Mouse (Mus musculus) neural tube, embryonic 14.5 days (tissue): ENCODE data around the gene Ifi203. TPM values are rescaled to one million over a fixed set of nuclear protein-coding genes. Genes with fewer than 3 reads are reported as not detected.
"Not testable (repeated sequence)": the region's sequence is repeated elsewhere in the genome, so short reads cannot be mapped to it uniquely, and the experiment has no call there.

ENCODE experiments used
- ATAC-seq: fragments of 200-750 bp; cut with Nextera tagmentation; 2 replicates; pipeline ENCODE4 v1.8.0; 2017; ENCODE audit warnings: low read depth, mild to moderate bottlenecking, moderate TSS enrichment, moderate library complexity
- H3K27ac ChIP-seq: fragments of 300-500 bp; sonication (generic); 2 replicates; pipeline ENCODE4 v1.5.1; 2014; ENCODE audit warnings: low read depth, mild to moderate bottlenecking, control low read depth, low read length, moderate library complexity, mixed read lengths
- H3K27me3 ChIP-seq: fragments of 300-500 bp; sonication (generic); 2 replicates; pipeline ENCODE4 v1.6.1; 2014; ENCODE audit warnings: low read length; ENCODE audit not compliant: control insufficient read depth, insufficient read depth
- H3K36me3 ChIP-seq: fragments of 300-500 bp; sonication (generic); 2 replicates; pipeline ENCODE4 v1.6.1; 2014; ENCODE audit warnings: low read length, mixed read lengths; ENCODE audit not compliant: control insufficient read depth, insufficient read depth
- H3K4me1 ChIP-seq: fragments of 300-500 bp; sonication (generic); 2 replicates; pipeline ENCODE4 v1.6.1; 2014; ENCODE audit warnings: low read length; ENCODE audit not compliant: control insufficient read depth, insufficient read depth
- H3K4me2 ChIP-seq: fragments of 300-500 bp; sonication (generic); 2 replicates; pipeline ENCODE4 v1.6.1; 2014; ENCODE audit warnings: mild to moderate bottlenecking, low read depth, low read length, control low read depth
- H3K4me3 ChIP-seq: fragments of 300-500 bp; sonication (generic); 2 replicates; pipeline ENCODE4 v1.5.1; 2014; ENCODE audit warnings: low read depth, low read length, control low read depth, mixed read lengths
- H3K9ac ChIP-seq: fragments of 300-500 bp; sonication (generic); replicated peaks from 2 replicates; pipeline ENCODE4 v1.6.1; 2014; ENCODE audit warnings: low read depth, mild to moderate bottlenecking, control low read depth, low read length, mixed read lengths
- H3K9me3 ChIP-seq: fragments of 300-500 bp; sonication (generic); 2 replicates; pipeline ENCODE4 v1.6.1; 2016; ENCODE audit warnings: low read length; ENCODE audit not compliant: control insufficient read depth
- WGBS: fragments of 180-500 bp; shearing (Covaris S2); extraction: QIAGEN DNeasy Blood & Tissue Kit; methylation state at CpG from one replicate; pipeline ENCODE4 v1.1.7; 2014; 5-methylcytosine and 5-hydroxymethylcytosine counted together
- polyA plus RNA-seq: library from polyadenylated mRNA; unstranded; fragments of >200 nt; fragmentation: Nextera tagmentation; extraction: Ambion mirVana; gene quantifications from 2 replicates; pipeline ENCODE4 v1.2.1, GENCODE M21; 2014

Ifi203 gene
- polyA plus RNA-seq, 1 experiment from 2014 or later, result 0.54 TPM

DNA sequence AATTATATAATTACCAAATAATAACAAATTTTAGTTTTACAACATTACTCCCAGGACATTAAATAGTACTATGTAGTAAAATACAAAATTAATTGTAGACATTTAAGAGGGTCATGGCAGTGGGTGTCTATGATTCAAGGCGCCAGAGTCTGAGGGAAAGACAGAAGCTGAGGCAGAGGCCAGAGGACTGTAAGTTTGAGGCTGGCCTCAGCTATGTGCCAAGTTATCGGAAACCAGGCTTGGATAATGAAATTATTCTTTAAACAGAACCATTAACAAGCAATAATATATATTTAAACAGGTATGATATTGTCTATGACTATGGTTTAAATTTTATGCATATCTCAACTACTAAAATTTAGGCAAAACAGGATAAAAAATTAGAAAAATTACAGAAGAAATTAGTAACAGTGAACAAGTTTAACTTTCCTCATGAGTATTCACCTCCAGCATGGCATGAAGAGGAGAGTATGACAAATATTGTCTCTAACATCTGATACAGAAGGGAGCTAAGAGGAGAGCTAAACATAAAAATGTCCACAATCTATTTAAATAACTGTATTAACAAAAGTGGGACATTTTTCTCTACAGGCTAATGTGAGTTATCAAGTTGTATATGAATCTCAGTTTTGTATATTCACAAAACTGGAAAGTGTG, 30.5 kb downstream of the Ifi203 start:
- Histone ChIP-seq H3K9ac (no peak overlapping the region), H3K4me3 (no peak overlapping the region), H3K4me1 (no peaks in the 10 kb centered on the region), H3K27ac (no peak overlapping the region), H3K9me3 (no peaks in the 10 kb centered on the region), H3K4me2 (no peak overlapping the region), H3K36me3 (no peaks in the 10 kb centered on the region), H3K27me3 (no peaks in the 10 kb centered on the region)
- ATAC-seq, result no peak
- 98% methylated on average over 2 of the region's 2 CpGs for WGBS

DNA sequence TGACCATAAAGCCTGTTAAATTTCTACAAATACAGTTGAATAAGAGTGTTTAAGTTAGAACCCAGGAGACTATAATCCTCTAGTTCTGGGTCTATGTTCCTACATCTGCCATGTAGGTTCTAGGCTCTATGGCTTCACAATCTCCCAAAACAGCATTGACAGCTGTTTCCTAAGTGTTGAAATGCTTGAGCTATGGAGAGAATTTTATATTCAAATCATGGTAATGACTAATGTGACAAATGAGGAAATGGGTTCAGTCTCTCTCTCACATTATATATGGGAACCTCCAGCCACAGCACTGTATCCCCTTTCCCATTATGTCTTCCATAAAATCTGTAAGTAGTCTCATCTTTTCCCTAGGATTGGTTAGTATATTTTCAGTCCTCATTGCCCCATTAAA, 34.1 kb downstream of the Ifi203 start:
- not testable (repeated sequence) for H3K36me3 ChIP-seq, H3K9ac ChIP-seq

DNA sequence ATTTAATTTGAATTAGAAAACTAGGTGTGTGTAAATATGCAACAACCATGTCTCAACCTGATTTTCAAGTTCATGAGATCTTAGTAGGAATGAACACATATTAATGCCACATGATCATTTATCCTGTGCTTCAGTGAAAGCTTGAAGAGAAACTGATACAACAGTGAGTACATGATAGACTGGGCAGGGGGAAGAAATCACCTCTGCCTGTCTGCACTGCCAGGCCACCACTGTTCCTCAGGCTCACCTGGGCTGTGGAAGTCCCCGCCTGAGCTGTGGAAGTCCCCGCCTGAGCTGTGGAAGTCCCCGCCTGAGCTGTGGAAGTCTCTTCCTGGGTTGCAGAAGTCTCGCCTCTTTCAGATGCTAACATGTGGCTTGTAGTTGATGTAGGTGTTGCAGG, 36.6 kb downstream of the Ifi203 start:
- H3K27me3 ChIP-seq, H3K36me3 ChIP-seq, H3K9ac ChIP-seq, H3K4me1 ChIP-seq, H3K27ac ChIP-seq, H3K4me2 ChIP-seq, H3K4me3 ChIP-seq, ATAC-seq, H3K9me3 ChIP-seq: not testable (repeated sequence)
- WGBS, result 99% methylated on average over 4 of the region's 4 CpGs

More for the DNA sequence above, 34.1 kb downstream of the Ifi203 start:
- ATAC-seq, H3K27ac ChIP-seq, H3K27me3 ChIP-seq, H3K4me2 ChIP-seq, H3K9me3 ChIP-seq, H3K4me1 ChIP-seq, H3K4me3 ChIP-seq: not testable (repeated sequence)

DNA sequence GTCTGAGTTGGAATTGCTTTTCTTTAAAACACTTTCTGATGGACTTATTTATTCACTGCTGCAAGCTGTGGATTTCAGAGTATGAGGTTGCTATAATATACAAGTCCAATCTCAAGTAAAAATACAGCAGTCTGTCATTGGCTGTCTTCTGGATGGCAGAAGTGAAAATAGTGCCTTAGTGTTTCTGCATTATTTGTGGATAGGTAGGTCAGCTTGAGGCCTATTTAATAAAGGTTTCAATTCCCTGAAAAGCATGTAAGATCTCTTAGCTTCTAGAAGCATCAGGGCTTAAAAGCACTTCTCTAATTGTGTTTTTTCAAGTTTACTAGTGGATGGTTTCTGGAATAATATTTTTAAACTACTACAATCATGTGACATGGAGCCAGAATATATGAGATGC, 52.7 kb downstream of the Ifi203 start:
- not testable (repeated sequence) for H3K9me3 ChIP-seq, H3K27me3 ChIP-seq, H3K9ac ChIP-seq, H3K27ac ChIP-seq, H3K4me3 ChIP-seq, H3K36me3 ChIP-seq, H3K4me2 ChIP-seq, ATAC-seq, H3K4me1 ChIP-seq

DNA sequence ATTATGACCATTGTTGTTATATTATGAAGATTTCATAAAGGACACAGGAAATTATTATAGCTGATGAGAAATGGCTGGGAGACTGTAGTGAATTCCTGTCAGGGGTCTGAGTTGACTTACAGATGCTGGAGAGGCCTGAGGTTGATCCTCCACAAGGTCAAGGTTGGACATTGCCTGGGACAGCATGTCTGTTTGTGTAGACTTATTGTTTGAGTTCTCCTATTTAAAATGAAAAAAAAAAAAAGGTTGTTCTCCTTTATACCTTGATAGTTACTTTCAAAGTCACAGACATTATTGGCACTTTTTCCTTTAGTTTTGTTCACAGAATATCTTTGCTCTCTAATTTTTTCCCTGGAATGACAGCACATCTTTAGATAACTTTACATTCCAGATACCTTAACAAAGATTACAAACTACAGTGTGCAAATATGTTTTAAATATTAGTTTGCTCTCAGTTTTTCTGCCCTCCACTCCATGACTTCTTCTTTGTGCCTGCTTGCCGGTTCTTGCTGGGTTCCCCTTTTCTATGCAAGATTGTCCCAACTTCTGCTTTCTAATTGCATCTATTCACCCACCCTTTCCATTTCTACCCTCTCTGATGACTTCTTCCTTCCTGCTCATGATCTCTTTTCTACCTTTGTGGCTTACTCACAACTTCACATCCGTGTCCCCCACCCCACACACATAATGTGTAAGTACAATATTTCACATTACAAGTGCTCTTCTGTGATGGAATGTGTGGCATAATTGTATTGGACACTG, 55.3 kb downstream of the Ifi203 start:
- H3K9ac ChIP-seq, H3K9me3 ChIP-seq, ATAC-seq, H3K36me3 ChIP-seq, H3K4me2 ChIP-seq, H3K4me3 ChIP-seq, H3K4me1 ChIP-seq, H3K27me3 ChIP-seq, H3K27ac ChIP-seq: not testable (repeated sequence)
- WGBS, result no CpG with 5 or more reads among the region's 2 CpGs

DNA sequence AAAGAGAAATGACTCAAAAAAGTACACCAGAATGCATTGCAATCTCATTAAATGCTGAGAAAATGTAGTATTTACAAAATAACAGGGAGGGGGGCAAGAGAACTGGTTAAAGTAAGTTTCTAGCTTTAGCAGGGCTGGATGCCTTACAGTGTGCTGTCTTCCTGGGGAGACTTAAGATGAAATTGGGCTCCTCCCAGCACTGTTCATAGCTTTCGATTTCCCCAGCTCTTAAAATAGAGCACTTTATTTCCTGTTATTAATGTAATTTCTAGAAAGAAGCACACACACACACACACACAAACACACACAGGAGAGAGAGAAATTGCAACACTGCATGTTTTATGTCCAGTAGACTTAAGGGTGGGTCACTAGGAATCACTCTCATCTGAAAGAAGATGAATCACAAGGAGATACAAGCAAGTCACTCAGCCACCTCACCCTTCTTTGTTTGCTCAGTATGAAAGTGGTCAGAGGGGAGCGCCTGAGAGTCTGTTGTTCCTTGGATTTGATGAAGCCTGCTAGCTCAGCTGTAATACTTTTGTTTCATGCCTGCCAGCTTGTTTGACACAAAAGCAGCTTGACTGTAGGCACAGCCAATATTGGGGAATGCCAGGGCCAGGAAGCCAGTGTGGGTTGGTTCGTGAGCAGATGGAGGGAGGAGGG, 62.3 kb downstream of the Ifi203 start:
- not testable (repeated sequence) for H3K4me3 ChIP-seq, ATAC-seq, H3K9ac ChIP-seq, H3K27ac ChIP-seq, H3K27me3 ChIP-seq, H3K4me2 ChIP-seq, H3K4me1 ChIP-seq, H3K36me3 ChIP-seq, H3K9me3 ChIP-seq
- WGBS, result 62% methylated on average over 3 of the region's 3 CpGs

DNA sequence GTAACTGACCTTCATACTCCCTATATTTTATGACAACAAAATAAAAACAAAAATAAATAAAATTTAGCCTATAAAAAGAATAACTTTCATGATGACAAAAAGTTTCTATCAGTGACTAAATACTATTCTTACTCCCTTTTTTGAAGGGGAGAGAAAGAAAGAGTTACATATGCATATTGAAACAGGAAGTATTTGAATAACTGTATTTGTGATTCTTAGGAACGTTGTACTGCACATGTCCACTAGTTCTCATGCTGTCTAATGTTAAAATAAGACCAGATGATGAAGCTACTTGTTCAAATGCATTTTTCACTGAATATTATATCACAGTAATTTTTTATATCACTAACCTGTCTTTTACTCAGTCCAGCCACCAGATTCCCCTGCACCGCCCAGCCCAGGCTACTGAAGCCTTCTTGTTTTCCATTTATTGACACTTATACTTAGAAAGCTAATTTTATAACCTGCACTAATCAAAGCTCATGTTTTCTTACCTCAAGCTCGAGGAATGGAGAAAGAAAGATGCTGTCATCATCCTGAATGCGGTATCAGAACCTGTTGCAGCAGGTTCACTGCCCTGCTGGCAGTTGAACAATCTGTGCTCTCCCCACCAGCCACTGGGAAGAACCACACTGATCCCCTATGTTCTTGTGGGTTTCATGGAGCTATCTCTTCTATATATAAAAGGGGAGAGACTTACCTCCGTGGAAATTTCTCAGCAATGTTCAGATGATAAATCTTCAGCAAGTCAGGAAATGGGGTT, 63.1 kb downstream of the Ifi203 start:
- not testable (repeated sequence) for H3K4me3 ChIP-seq, ATAC-seq

DNA sequence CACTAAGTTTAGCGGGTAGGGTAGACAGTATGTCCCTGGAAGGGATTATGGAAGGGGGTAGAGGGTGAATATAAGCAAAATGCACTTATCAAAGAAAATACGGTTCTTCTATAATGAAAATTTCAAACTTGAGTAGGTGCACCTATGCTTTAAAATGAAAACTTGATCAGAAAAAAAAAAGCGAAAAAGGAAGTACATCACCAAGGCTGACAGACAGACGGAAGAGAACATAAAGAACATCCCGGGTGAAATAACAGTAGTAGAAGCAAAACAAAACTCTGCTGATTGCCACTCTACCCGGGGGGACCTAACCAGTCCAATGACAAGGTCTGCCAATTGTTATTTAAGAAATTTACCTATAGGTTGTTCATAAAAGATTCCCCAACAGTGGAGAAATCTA, 64.2 kb downstream of the Ifi203 start:
- not testable (repeated sequence) for H3K4me3 ChIP-seq, H3K9ac ChIP-seq, H3K36me3 ChIP-seq, H3K9me3 ChIP-seq, ATAC-seq, H3K27ac ChIP-seq, H3K27me3 ChIP-seq, H3K4me2 ChIP-seq, H3K4me1 ChIP-seq
- 93% methylated on average over 6 of the region's 6 CpGs for WGBS

More for the DNA sequence above, 63.1 kb downstream of the Ifi203 start:
- H3K9ac ChIP-seq, H3K4me2 ChIP-seq, H3K9me3 ChIP-seq, H3K36me3 ChIP-seq, H3K27ac ChIP-seq, H3K4me1 ChIP-seq, H3K27me3 ChIP-seq: not testable (repeated sequence)
- WGBS, result 85% methylated on average over 5 of the region's 5 CpGs

DNA sequence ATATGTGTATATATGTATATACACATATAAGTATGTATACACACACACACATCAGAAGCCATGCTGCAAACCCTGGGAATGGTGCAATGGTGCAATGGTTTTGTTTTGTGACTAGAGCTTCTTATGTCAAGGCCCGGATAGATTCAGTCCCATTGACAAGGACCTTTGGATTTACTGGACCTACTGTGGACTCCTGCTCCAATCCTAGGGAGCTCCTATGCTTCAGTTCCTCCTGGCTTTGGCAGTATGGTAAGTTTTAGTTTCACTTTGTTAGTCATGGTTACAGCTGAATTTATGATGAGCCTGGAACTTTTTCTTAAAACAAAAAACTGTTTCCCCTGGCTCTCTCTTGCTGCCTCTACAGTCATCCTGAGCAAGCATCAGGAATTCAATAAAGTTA, 65.3 kb downstream of the Ifi203 start:
- not testable (repeated sequence) for H3K4me1 ChIP-seq, H3K4me3 ChIP-seq, H3K4me2 ChIP-seq, H3K27ac ChIP-seq, ATAC-seq, H3K36me3 ChIP-seq, H3K9me3 ChIP-seq, H3K9ac ChIP-seq, H3K27me3 ChIP-seq
- WGBS, result 81% methylated on average over 1 of the region's 1 CpGs
